Mouse (Mus musculus) embryo, embryonic 9.5 days (tissue): ENCODE results near the gene Col7a1.

ENCODE experiments used
- DNase-seq: peaks from one replicate; pipeline ENCODE4 v3.0.0-alpha.2; 2017; ENCODE audit errors: extremely low spot score

Col7a1 gene

DNA sequence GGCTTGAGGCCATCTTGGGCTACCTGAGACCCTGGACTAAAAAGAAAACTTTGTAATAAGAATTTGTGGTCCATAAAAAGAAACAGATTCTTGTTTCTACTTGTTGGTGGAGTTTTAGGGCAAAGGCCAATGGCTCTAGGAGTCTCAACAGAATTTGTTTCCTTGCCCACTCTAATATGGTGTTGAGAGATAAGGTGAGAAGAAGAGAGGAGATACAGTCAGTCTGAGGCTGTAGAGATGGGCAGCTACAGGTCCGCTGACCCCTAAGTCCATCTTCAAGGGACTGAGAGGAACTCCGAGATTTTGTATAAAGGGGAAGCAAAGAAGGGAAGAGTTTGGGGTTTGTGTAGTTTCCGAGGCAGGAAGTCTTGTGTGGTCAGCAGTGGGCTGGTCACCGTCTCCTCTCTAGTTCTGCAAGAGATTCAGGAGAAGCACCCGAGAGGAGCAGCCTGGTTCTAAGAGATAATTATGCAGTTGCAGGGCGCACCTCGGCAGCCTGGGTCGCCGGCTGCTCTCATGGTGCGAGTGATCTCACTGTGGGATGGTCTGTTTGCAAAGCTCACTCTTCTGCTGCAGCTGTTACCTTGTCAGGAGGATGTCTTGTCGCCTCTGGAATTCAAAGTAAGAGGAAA is 63.7 kb downstream of the Col7a1 start:
- no peak for DNase-seq

GRCm38 (mm10) chr9:109021428-109021827 is 68.0 kb downstream of the Col7a1 start:
- DNase-seq: no peak

DNA sequence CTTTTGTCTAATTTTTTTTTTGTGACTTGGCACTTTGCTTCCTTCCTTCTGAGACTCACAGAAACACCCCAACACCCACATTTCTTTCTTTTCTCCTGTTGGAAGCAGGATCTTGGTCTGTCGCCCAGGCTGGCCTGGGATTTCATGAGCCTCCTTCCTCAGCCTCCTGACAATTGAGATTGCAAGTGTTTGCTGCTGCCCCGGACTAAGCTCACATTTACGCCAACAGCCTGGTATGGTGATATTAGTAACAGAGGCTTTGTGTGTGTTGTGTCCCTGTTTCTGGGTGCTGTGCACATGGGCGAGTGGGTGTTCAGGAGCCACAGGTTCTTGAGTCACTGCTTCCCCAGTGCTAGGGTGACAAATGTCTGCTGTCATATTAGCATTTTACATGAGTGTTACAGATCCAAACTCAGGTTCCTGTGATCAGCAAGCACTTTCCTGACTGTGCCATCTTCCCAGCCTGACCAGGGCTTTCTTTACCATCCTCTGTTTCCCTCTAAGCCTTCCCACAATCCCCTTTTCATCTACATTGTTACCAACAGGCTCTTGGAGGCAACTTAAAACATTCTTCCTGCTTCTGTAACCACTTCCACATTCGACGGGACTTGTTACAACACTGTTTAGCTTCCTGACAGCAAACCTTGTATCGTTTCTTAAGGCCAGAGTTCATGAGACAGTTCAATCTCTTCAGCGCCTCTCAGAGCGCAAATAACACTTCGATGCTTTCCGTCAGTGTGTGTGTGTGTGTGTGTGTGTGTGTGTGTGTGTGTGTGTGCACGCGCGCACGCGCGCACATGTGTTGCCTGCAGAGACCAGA is 69.7 kb downstream of the Col7a1 start:
- no peak for DNase-seq

- no peak for DNase-seq
Measured at GRCm38 (mm10) chr9:109027521-109027920, 74.1 kb downstream of the Col7a1 start.

- no peak for DNase-seq
Measured at GRCm38 (mm10) chr9:109028421-109028820, 75.0 kb downstream of the Col7a1 start.

DNA sequence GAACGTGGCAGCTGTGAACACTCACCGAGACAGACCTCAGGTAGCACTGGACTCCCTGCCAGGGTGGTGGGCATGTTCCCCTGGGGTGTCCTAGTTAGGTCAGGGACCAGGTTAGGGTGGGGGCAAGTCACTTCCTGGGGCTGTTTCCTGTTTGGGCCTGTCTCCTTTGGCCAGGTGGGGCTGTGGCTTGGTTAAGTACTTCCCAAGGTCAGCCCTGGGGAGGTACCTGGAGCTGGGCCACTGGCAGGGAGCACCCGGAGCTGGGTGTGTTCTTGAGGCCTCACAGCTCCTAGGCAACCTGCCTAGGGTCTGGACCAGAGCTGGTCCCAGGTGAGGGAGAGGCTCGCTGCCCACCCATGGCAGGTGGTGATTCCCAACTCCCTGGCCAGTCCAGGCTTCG is 75.5 kb downstream of the Col7a1 start:
- no peak for DNase-seq

- no peak for DNase-seq
Measured at GRCm38 (mm10) chr9:109030312-109030711, 76.9 kb downstream of the Col7a1 start.

- no peak for DNase-seq
Measured at GRCm38 (mm10) chr9:109031001-109031400, 77.6 kb downstream of the Col7a1 start.

DNA sequence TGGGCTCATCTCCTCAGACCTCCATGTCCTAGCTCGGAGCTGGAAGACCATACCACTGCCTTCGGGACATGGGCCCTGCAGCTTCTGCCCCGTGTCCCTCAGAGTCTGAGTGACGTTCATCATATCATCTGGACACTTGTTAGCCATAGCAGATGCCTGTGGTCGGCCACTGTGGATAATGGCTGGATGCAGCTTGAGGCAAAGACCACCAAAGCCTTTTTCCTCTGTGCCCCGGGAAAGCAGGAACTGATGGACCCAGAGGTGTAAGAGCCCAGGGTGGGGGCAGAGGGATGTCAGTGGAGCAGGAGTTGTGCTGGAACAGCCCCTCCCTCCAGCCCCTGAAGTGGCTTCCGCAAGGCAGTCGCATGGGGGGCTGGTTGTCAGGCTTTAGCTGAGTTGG is 78.3 kb downstream of the Col7a1 start:
- DNase-seq: no peak

- DNase-seq: no peak
Measured at GRCm38 (mm10) chr9:109032435-109032834, 79.0 kb downstream of the Col7a1 start.
